Mouse (Mus musculus): ENCODE data around the gene Stx1a.

Stx1a gene

GRCm38 (mm10) chr5:135079578-135079977, 56.3 kb downstream of the Stx1a start:
- ATAC-seq (ENCODE audit: low TSS enrichment) = no peak

DNA sequence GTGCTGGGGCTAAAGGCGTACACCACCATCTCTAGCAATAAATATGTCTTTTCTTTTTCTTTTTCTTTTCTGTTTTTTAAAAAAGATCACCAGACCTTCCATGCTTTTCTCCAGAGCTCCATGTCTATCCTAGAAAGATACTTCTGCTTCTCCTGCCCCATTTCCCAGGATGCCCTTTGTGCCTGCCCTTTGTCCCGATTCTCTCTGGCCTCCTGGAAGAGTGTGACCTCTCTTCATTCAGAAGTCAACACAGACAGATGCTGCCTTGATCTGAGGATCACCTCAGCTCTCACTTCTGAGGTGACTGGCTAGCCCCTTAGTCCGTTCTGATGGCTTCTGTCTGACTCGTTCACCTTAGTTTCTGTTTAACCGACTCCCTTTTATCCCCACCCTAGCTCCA, 57.3 kb downstream of the Stx1a start:
- ATAC-seq (ENCODE audit: low TSS enrichment) = no peak

DNA sequence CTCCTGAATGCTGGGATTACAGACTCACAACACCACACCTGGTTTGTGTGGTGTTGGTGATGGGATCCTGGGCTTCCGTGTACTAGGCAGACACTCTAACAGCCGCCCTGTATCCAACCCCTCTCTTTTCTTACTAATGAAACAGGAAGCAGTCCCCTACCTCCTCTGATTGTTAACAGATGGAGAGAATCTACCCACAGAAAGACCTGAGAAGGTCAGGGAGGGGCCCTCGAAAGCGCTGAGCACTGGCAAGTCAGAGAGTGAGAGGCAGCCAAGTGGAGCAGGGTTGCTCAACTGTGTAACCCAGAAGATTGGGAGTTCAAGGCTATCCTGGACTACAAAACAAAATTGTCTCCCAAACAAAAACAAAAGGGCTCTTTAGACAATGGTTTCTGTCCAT, 63.6 kb downstream of the Stx1a start:
- ATAC-seq (ENCODE audit: low TSS enrichment) = no peak

DNA sequence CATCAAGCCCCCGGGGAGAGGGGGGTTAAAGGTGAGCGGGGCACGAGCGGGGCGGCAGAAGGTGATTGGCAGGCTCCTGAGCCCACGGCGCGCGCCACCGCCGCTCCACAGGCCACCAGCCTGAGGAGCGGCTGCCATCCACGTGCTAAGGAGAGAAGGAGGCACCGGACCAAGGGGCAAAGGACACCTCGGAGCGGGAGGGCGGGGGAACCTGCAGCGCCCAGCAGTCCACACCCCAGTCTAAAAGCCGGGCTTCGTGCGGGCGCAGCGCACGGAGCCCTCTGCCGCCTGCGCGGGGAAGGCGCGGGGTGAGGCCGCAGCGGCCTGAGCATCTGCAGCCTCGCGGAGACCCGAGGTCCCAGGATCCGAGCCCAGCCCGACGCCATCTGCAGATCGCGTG, 66.4 kb downstream of the Stx1a start, which contains the start of gene Mlxipl:
Mlxipl (plus strand) TSS at position 238 of the 400 bp plus-strand sequence.
- ATAC-seq (ENCODE audit: low TSS enrichment) = no peak

All from frontal cortex, adult (tissue).